Mouse (Mus musculus): ENCODE data around the gene Afap1. TPM values are rescaled to one million over a fixed set of nuclear protein-coding genes. Genes with fewer than 3 reads are reported as not detected.

Gene Afap1
- polyA plus RNA-seq, 1 experiment, result 71.8 TPM

GRCm38 (mm10) chr5:35960168-35960567 is 67.0 kb downstream of the Afap1 start:
- Histone ChIP-seq H3K4me3 (ENCODE audit: insufficient read depth, low read length) (no peak overlapping the region), H3K27ac (ENCODE audit: insufficient read depth, low read length) (no peak overlapping the region), H3K4me1 (ENCODE audit: control insufficient read depth, insufficient read depth, low read length) (peaks cover 4% of the 10 kb centered on the region; the same call in 1 of the 2 replicates)
- TF ChIP-seq CTCF (IDR thresholded peaks at IDR 0.05; ENCODE audit: borderline replicate concordance, insufficient read depth, low read length) (no peak), POLR2A (IDR thresholded peaks at IDR 0.05; ENCODE audit: low read depth, low read length) (no peak)

GRCm38 (mm10) chr5:35961271-35961670 is 68.2 kb downstream of the Afap1 start:
- TF ChIP-seq POLR2A (IDR thresholded peaks at IDR 0.05; ENCODE audit: low read depth, low read length) (no peak), CTCF (IDR thresholded peaks at IDR 0.05; ENCODE audit: borderline replicate concordance, insufficient read depth, low read length) (no peak)
- Histone ChIP-seq H3K4me3 (ENCODE audit: insufficient read depth, low read length) (no peak overlapping the region), H3K4me1 (ENCODE audit: control insufficient read depth, insufficient read depth, low read length) (peaks cover 4% of the 10 kb centered on the region; the same call in 1 of the 2 replicates), H3K27ac (ENCODE audit: insufficient read depth, low read length) (no peak overlapping the region)

DNA sequence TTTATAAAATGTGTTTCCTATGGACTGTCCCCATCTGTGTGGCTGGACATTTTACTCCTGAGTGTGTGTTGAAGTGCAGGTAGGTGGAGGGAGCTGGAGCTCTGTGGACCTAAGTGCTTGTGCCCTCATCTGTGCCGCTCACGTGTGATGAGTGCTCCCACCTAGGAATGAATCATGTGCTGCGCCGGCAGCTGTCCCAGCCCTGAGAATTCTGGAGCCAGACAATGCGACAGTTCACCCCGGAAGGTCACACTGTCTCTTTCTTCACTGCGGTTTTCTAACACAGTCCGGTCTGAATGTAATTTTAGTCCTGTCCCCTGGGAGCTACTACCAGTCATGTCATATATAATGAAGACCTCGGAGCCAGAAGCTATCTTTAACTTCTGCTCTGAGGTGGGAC is 70.5 kb downstream of the Afap1 start:
- Histone ChIP-seq H3K4me3 (ENCODE audit: insufficient read depth, low read length) (no peak overlapping the region), H3K27ac (ENCODE audit: insufficient read depth, low read length) (no peak overlapping the region), H3K4me1 (ENCODE audit: control insufficient read depth, insufficient read depth, low read length) (peaks cover 4% of the 10 kb centered on the region; the same call in 1 of the 2 replicates)
- no peak for TF ChIP-seq CTCF (IDR thresholded peaks at IDR 0.05; ENCODE audit: borderline replicate concordance, insufficient read depth, low read length)

DNA sequence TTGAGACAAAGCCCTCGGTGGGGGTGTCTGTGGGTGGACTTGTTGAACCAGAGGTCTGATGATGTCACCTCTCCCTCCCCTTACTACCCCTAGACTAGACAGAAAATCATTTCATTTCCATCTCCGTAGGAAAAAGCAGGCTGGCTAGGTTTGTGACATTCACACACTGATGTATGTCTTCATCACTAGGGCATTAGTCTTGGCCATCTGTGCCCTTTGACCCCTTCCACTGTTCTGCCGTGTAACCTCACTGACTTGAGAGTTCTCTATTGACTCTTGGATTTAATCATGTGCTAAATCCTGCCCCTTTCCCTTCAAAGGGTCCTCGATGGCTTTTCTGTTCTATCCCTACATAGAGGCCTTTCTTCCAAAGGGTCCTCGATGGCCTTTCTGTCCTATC is 71.9 kb downstream of the Afap1 start:
- no peak for TF ChIP-seq POLR2A (IDR thresholded peaks at IDR 0.05; ENCODE audit: low read depth, low read length)
- TF ChIP-seq CTCF (IDR thresholded peaks at IDR 0.05; ENCODE audit: borderline replicate concordance, insufficient read depth, low read length), result no peak
- H3K27ac ChIP-seq (ENCODE audit: insufficient read depth, low read length), result no peak overlapping the region
- H3K4me3 ChIP-seq (ENCODE audit: insufficient read depth, low read length), result no peak overlapping the region

GRCm38 (mm10) chr5:35969857-35970256 is 76.7 kb downstream of the Afap1 start:
- Histone ChIP-seq H3K4me1 (ENCODE audit: control insufficient read depth, insufficient read depth, low read length) (peaks cover 13% of the 10 kb centered on the region), H3K27ac (ENCODE audit: insufficient read depth, low read length) (no peak overlapping the region), H3K4me3 (ENCODE audit: insufficient read depth, low read length) (no peak overlapping the region)
- no peak for TF ChIP-seq CTCF (IDR thresholded peaks at IDR 0.05; ENCODE audit: borderline replicate concordance, insufficient read depth, low read length)
- TF ChIP-seq POLR2A (IDR thresholded peaks at IDR 0.05; ENCODE audit: low read depth, low read length), result no peak

More for the DNA sequence above, 71.9 kb downstream of the Afap1 start:
- H3K4me1 ChIP-seq (ENCODE audit: control insufficient read depth, insufficient read depth, low read length), result peaks cover 4% of the 10 kb centered on the region; the same call in 1 of the 2 replicates

- H3K4me3 ChIP-seq (ENCODE audit: insufficient read depth, low read length), result no peak overlapping the region
- no peak overlapping the region for H3K27ac ChIP-seq (ENCODE audit: insufficient read depth, low read length)
- peaks cover 13% of the 10 kb centered on the region for H3K4me1 ChIP-seq (ENCODE audit: control insufficient read depth, insufficient read depth, low read length)
- TF ChIP-seq POLR2A (IDR thresholded peaks at IDR 0.05; ENCODE audit: low read depth, low read length) (no peak), CTCF (IDR thresholded peaks at IDR 0.05; ENCODE audit: borderline replicate concordance, insufficient read depth, low read length) (no peak)
Measured at GRCm38 (mm10) chr5:35970380-35971105, 77.4 kb downstream of the Afap1 start.

DNA sequence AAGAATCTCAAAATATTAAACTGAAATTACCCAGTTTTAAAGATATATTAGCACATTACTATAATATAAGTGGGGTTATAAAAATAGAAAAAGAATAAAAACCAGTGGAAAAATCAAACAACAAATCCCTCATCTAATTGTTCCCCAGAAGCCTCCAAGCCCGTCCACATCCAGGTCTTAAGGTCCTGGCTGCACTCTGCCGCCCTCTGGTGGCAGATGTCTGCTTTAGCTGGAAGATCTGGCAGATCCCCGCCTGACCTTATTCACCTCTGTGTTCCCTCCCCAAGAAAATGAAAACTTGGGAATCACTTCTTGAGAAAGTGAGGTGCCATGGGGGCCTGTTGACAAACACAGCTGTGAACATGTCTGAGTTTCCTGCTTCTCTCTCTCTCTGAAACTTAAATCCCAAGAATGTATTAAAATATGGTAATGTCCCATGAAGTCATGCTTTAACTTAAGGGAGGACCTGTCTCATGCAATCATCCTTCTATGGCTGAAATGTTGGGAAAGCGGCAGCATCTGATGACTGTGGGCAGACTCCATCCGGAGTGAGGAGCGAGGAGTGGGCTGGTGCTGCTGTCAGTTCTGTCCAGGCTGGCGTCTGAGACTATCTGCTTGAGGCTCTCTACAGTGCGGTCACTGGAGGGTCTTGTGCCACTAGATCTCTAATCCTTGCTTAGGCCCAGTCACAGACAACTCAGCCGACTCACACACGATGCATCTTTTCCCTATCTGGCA is 78.9 kb downstream of the Afap1 start:
- H3K4me3 ChIP-seq (ENCODE audit: insufficient read depth, low read length), result no peak overlapping the region
- H3K27ac ChIP-seq (ENCODE audit: insufficient read depth, low read length), result peak overlapping the region; percentile 66
- peaks cover 13% of the 10 kb centered on the region for H3K4me1 ChIP-seq (ENCODE audit: control insufficient read depth, insufficient read depth, low read length)
- TF ChIP-seq POLR2A (IDR thresholded peaks at IDR 0.05; ENCODE audit: low read depth, low read length) (no peak), CTCF (IDR thresholded peaks at IDR 0.05; ENCODE audit: borderline replicate concordance, insufficient read depth, low read length) (peak; percentile 78)

- H3K4me1 ChIP-seq (ENCODE audit: control insufficient read depth, insufficient read depth, low read length), result peaks cover 13% of the 10 kb centered on the region
- H3K4me3 ChIP-seq (ENCODE audit: insufficient read depth, low read length), result no peak overlapping the region
- TF ChIP-seq CTCF (IDR thresholded peaks at IDR 0.05; ENCODE audit: borderline replicate concordance, insufficient read depth, low read length), result no peak
- no peak for TF ChIP-seq POLR2A (IDR thresholded peaks at IDR 0.05; ENCODE audit: low read depth, low read length)
- H3K27ac ChIP-seq (ENCODE audit: insufficient read depth, low read length), result peak overlapping the region; percentile 66
Measured at GRCm38 (mm10) chr5:35972739-35973138, 79.6 kb downstream of the Afap1 start.

DNA sequence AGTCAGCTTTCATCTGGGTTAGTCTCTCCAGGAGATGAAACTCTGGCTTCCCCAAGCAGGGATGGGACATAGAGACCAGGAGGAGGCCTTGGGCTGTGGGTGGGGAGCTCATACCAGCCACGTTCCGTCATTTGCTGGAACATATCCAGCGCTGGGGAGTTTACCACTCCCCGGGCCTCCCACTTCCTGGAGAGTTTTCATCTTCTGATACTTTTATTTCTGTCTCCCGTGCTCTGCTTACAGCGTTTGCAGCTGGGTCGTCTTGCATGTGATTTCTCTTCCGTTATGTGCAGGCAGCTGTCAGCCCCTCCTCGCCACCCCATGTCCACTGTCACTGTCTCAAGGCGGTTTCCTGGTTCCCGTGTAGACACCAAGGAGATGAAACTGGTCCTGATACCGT is 80.7 kb downstream of the Afap1 start:
- Histone ChIP-seq H3K4me1 (ENCODE audit: control insufficient read depth, insufficient read depth, low read length) (peaks cover 13% of the 10 kb centered on the region), H3K4me3 (ENCODE audit: insufficient read depth, low read length) (no peak overlapping the region), H3K27ac (ENCODE audit: insufficient read depth, low read length) (peak overlapping the region; percentile 66)
- TF ChIP-seq POLR2A (IDR thresholded peaks at IDR 0.05; ENCODE audit: low read depth, low read length), result no peak; the same call in 1 of the 2 replicates
- TF ChIP-seq CTCF (IDR thresholded peaks at IDR 0.05; ENCODE audit: borderline replicate concordance, insufficient read depth, low read length), result no peak

DNA sequence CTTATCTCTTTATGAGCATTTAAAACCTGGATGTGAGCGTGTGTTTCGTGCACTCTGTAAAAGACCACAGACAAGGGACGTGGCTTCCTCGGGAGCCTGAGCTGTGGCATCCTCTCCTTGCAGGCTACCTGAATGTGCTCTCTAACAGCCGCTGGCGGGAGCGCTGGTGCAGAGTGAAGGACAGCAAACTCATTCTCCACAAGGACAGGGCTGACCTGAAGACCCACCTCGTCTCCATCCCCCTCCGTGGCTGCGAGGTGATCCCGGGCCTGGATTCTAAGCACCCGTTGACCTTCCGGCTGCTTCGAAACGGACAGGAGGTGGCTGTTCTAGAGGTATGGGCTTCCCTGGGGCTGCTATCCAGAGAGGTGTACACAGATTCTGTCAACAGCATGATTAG is 81.1 kb downstream of the Afap1 start:
- Histone ChIP-seq H3K4me3 (ENCODE audit: insufficient read depth, low read length) (no peak overlapping the region), H3K4me1 (ENCODE audit: control insufficient read depth, insufficient read depth, low read length) (peaks cover 13% of the 10 kb centered on the region), H3K27ac (ENCODE audit: insufficient read depth, low read length) (peak overlapping the region; percentile 59)
- TF ChIP-seq POLR2A (IDR thresholded peaks at IDR 0.05; ENCODE audit: low read depth, low read length), result no peak
- TF ChIP-seq CTCF (IDR thresholded peaks at IDR 0.05; ENCODE audit: borderline replicate concordance, insufficient read depth, low read length), result no peak

Measured in embryonic fibroblast, embryonic 13.5 days (primary cell).